Mouse (Mus musculus): ENCODE measurements around the gene Olfr509. TPM values are rescaled to one million over a fixed set of nuclear protein-coding genes. Genes with fewer than 3 reads are reported as not detected.
"Not testable (repeated sequence)": the region's sequence is repeated elsewhere in the genome, so short reads cannot be mapped to it uniquely, and the experiment has no call there.

Gene Olfr509
- 0.05 TPM in 1 of 2 replicates, not detected in the other for polyA plus RNA-seq (2014; fragmentation: Nextera tagmentation; extraction: Ambion mirVana)

DNA sequence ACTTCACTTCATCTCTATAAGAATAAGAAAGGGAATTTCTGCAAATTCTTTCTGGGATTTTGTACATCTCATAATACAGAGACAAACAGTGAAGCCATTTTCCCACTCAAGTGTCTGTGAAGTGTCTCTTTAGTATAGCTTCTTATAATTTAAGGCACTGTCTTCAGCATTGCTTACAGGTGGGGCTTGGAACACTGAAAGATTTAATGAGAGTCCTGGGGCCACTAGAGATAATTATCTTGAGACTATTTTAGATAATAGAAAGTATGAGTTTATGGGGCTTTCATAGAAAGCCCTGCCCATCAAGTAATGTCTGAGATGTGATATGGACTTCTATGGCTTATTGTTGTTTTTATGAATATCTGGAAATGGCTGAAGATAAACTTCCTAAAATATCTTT lies at the start of gene Olfr509:
TSS of gene Olfr509 (minus strand) at position 101 of the 400 bp plus-strand sequence.
- ATAC-seq (ENCODE audit: low FRiP score, low TSS enrichment) (no peak), DNase-seq (no peak)
- no peaks in the 10 kb centered on the region for H3K4me1 ChIP-seq (ENCODE audit: control insufficient read depth, insufficient read depth, low read length)
- no peak within 1 kb of the TSS for H3K9ac ChIP-seq (replicated peaks; ENCODE audit: low read length)
- H3K27ac ChIP-seq (replicated peaks; ENCODE audit: low read depth, low read length): no peak within 1 kb of the TSS
- H3K9me3 ChIP-seq (ENCODE audit: control insufficient read depth, low read length): no peaks in the 10 kb centered on the region
- H3K36me3 ChIP-seq (ENCODE audit: control insufficient read depth, insufficient read depth, low read length): no peaks in the 10 kb centered on the region
- no peak within 1 kb of the TSS for H3K4me3 ChIP-seq (replicated peaks; ENCODE audit: low read depth, low read length)
- H3K27me3 ChIP-seq (ENCODE audit: control insufficient read depth, insufficient read depth, low read length): no peaks in the 10 kb centered on the region
- no peak within 1 kb of the TSS for H3K4me2 ChIP-seq (ENCODE audit: low read length)

DNA sequence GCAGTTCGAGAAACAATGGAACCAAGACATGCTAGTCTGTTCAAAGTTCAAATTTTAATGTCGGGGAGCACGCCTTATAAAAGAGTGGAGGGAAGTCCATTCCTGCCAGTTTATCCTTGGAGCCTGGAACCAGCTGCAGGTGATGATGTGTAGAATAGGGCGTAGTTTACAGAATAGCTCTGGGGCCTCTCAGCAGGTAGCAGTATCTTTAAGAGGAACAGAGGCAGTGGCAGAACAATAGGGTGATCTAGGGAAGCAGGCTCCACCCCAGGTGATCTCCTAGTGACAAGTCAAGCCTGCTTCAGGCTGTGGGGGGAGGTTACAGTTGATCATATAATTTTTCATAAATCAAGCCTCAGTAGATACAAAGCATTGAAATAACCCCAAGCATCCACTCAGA lies 27.2 kb upstream of the Olfr509 start:
- no peak overlapping the region for H3K4me2 ChIP-seq (ENCODE audit: low read length)
- DNase-seq (no peak), ATAC-seq (ENCODE audit: low FRiP score, low TSS enrichment) (no peak)
- no peaks in the 10 kb centered on the region for H3K4me1 ChIP-seq (ENCODE audit: control insufficient read depth, insufficient read depth, low read length)
- 85% methylated on average over 4 of the region's 4 CpGs for WGBS
- H3K27ac ChIP-seq (replicated peaks; ENCODE audit: low read depth, low read length): no peak overlapping the region
- no peak overlapping the region for H3K4me3 ChIP-seq (replicated peaks; ENCODE audit: low read depth, low read length)
- no peak overlapping the region for H3K9ac ChIP-seq (replicated peaks; ENCODE audit: low read length)
- H3K9me3 ChIP-seq (ENCODE audit: control insufficient read depth, low read length): no peaks in the 10 kb centered on the region
- no peaks in the 10 kb centered on the region for H3K36me3 ChIP-seq (ENCODE audit: control insufficient read depth, insufficient read depth, low read length)
- H3K27me3 ChIP-seq (ENCODE audit: control insufficient read depth, insufficient read depth, low read length): no peaks in the 10 kb centered on the region

DNA sequence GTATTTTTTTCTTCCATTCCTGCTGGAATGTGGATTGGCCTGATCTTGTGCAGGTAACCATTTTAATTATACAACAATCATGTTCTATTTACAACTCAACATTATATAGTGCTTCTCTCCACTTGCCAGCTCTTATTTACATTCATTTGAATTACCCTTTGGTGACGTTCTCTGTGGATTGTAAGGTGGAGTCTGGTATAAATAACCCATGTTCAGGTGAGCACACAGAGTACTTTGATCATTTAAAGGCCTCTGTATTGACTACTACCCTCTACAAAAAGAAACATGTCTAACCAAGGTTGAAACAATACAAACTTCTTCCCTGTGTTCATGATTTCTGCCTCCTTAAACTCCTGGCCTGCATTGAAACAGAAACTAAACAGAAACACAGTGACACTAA lies 19.4 kb upstream of the Olfr509 start:
- Histone ChIP-seq H3K9me3 (ENCODE audit: control insufficient read depth, low read length) (no peaks in the 10 kb centered on the region), H3K4me2 (ENCODE audit: low read length) (no peak overlapping the region), H3K4me3 (replicated peaks; ENCODE audit: low read depth, low read length) (no peak overlapping the region), H3K27me3 (ENCODE audit: control insufficient read depth, insufficient read depth, low read length) (no peaks in the 10 kb centered on the region), H3K4me1 (ENCODE audit: control insufficient read depth, insufficient read depth, low read length) (no peaks in the 10 kb centered on the region), H3K27ac (replicated peaks; ENCODE audit: low read depth, low read length) (no peak overlapping the region), H3K36me3 (ENCODE audit: control insufficient read depth, insufficient read depth, low read length) (no peaks in the 10 kb centered on the region), H3K9ac (replicated peaks; ENCODE audit: low read length) (no peak overlapping the region)
- DNase-seq (no peak), ATAC-seq (ENCODE audit: low FRiP score, low TSS enrichment) (no peak)
- 80% methylated on average over 1 of the region's 1 CpGs for WGBS

DNA sequence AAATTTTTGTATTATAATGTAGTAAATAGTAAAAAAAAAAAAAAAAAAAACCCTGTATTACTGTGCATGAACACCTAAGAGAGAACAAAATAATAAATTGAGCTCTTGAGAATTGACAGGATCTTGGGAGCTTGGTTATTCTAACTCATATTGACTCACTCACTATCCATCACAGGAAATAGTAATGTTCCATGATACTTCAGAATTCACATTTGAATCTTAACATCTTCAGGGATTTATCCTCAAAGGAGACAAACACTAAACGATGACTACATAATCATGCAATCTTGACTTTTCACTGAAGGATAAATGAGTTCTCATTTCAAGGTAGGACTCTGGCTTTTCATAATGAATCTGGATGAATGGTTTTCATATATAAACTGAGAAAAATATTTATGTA lies 14.4 kb upstream of the Olfr509 start, which contains the start of gene Olfr510:
TSS of gene Olfr510 (plus strand) at position 301 of the 400 bp plus-strand sequence.
- Histone ChIP-seq H3K36me3 (ENCODE audit: control insufficient read depth, insufficient read depth, low read length) (no peaks in the 10 kb centered on the region), H3K9me3 (ENCODE audit: control insufficient read depth, low read length) (no peaks in the 10 kb centered on the region), H3K4me3 (replicated peaks; ENCODE audit: low read depth, low read length) (no peak within 1 kb of the TSS), H3K27ac (replicated peaks; ENCODE audit: low read depth, low read length) (no peak within 1 kb of the TSS), H3K4me1 (ENCODE audit: control insufficient read depth, insufficient read depth, low read length) (no peaks in the 10 kb centered on the region), H3K9ac (replicated peaks; ENCODE audit: low read length) (no peak within 1 kb of the TSS), H3K27me3 (ENCODE audit: control insufficient read depth, insufficient read depth, low read length) (no peaks in the 10 kb centered on the region), H3K4me2 (ENCODE audit: low read length) (no peak within 1 kb of the TSS)
- 96% methylated on average over 1 of the region's 1 CpGs for WGBS
- DNase-seq (no peak), ATAC-seq (ENCODE audit: low FRiP score, low TSS enrichment) (no peak)

DNA sequence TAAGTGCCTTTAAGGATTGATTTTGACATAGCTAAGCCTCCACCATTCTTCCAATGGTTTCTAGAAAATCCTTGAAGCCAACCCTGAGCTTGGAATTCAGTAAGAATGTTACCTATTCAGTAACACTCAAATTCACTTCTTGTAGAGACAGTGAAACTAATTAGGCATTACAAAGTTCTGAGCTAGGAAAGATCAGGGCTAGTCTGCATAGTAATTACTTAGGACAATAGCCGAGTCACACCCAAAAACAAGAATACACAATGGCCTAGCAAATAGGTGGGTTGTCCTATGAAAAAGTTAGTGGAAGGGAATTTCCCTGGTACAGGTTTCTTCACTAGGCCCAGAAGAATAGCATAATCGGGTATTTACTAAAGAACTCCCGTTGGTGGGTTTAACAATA lies 10.7 kb upstream of the Olfr509 start:
- H3K27me3 ChIP-seq (ENCODE audit: control insufficient read depth, insufficient read depth, low read length): no peaks in the 10 kb centered on the region
- DNase-seq: no peak
- H3K9ac ChIP-seq (replicated peaks; ENCODE audit: low read length): no peak overlapping the region
- WGBS: 92% methylated on average over 3 of the region's 3 CpGs
- no peaks in the 10 kb centered on the region for H3K9me3 ChIP-seq (ENCODE audit: control insufficient read depth, low read length)
- no peaks in the 10 kb centered on the region for H3K4me1 ChIP-seq (ENCODE audit: control insufficient read depth, insufficient read depth, low read length)
- no peak for ATAC-seq (ENCODE audit: low FRiP score, low TSS enrichment)
- no peaks in the 10 kb centered on the region for H3K36me3 ChIP-seq (ENCODE audit: control insufficient read depth, insufficient read depth, low read length)
- H3K27ac ChIP-seq (replicated peaks; ENCODE audit: low read depth, low read length): no peak overlapping the region
- no peak overlapping the region for H3K4me3 ChIP-seq (replicated peaks; ENCODE audit: low read depth, low read length)
- no peak overlapping the region for H3K4me2 ChIP-seq (ENCODE audit: low read length)

DNA sequence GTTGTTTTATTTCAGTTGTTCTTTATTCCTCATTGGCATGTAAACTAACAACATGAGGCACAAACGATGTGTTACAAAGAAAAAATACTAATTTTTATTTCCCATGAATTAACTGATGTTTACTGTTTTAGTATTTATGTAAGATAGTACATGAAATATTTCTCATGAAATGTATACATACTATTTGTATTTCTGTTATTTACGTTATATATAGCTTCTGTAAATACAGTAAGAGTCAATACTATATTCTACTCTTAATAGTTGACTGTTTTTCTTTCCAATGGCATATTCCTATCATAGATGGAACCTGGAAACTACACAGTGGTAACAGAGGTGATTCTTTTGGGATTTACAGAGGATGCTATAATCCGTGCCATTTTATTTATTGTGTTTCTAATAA lies 22.0 kb downstream of the Olfr509 start, which contains the start of gene Olfr508:
TSS of gene Olfr508 (plus strand) at position 301 of the 400 bp plus-strand sequence.
- Histone ChIP-seq H3K27ac (replicated peaks; ENCODE audit: low read depth, low read length) (no peak within 1 kb of the TSS), H3K9me3 (ENCODE audit: control insufficient read depth, low read length) (no peaks in the 10 kb centered on the region), H3K36me3 (ENCODE audit: control insufficient read depth, insufficient read depth, low read length) (no peaks in the 10 kb centered on the region), H3K27me3 (ENCODE audit: control insufficient read depth, insufficient read depth, low read length) (no peaks in the 10 kb centered on the region), H3K9ac (replicated peaks; ENCODE audit: low read length) (no peak within 1 kb of the TSS), H3K4me2 (ENCODE audit: low read length) (no peak within 1 kb of the TSS), H3K4me1 (ENCODE audit: control insufficient read depth, insufficient read depth, low read length) (no peaks in the 10 kb centered on the region), H3K4me3 (replicated peaks; ENCODE audit: low read depth, low read length) (no peak within 1 kb of the TSS)
- ATAC-seq (ENCODE audit: low FRiP score, low TSS enrichment) (no peak), DNase-seq (no peak)
- 90% methylated on average over 3 of the region's 3 CpGs for WGBS

DNA sequence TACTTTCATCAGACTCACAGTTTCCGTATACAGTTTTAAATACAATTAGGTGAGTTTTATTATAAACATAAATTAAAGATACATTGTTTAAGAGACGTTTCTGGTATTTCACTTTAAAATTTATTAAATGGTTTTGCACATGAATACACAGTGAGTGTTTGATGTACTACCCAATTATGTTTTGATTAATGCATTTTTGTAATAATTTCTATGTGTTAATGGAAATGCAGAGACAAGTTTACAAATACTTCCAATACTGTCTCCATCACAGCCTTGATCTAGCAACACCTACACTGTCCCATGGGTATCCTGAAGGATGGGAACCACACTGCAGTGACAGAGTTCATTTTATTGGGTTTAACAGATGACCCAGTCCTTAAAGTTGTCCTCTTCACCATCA lies 30.2 kb downstream of the Olfr509 start, which contains the start of gene Olfr507:
TSS of gene Olfr507 (plus strand) at position 301 of the 400 bp plus-strand sequence.
- H3K36me3 ChIP-seq (ENCODE audit: control insufficient read depth, insufficient read depth, low read length): no peaks in the 10 kb centered on the region
- H3K4me1 ChIP-seq (ENCODE audit: control insufficient read depth, insufficient read depth, low read length): no peaks in the 10 kb centered on the region
- H3K27ac ChIP-seq (replicated peaks; ENCODE audit: low read depth, low read length): no peak within 1 kb of the TSS
- 79% methylated on average over 2 of the region's 2 CpGs for WGBS
- no peaks in the 10 kb centered on the region for H3K27me3 ChIP-seq (ENCODE audit: control insufficient read depth, insufficient read depth, low read length)
- DNase-seq: no peak
- no peak within 1 kb of the TSS for H3K4me3 ChIP-seq (replicated peaks; ENCODE audit: low read depth, low read length)
- ATAC-seq (ENCODE audit: low FRiP score, low TSS enrichment): no peak
- H3K9me3 ChIP-seq (ENCODE audit: control insufficient read depth, low read length): no peaks in the 10 kb centered on the region
- H3K4me2 ChIP-seq (ENCODE audit: low read length): no peak within 1 kb of the TSS
- no peak within 1 kb of the TSS for H3K9ac ChIP-seq (replicated peaks; ENCODE audit: low read length)

DNA sequence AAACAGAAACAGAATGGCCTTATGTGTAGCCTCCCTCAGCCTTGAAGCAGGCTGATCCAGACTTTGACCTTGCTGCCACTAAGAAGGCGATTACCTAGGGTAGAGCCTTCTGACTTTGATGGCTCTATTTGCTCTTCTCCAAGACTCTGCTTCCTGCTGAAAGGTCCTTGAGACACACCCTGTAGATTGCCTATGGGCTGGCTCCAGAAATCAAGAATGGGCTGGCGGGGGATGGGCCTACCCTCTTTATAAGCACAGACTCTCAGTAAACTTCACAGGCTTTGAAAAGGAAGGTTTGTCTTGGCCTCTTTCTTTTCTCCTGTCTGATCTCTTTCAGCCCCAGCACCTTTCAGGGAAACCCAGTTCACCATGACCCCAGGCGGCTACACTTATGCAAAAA lies 34.9 kb downstream of the Olfr509 start:
- H3K36me3 ChIP-seq (ENCODE audit: control insufficient read depth, insufficient read depth, low read length); ATAC-seq (ENCODE audit: low FRiP score, low TSS enrichment); H3K9me3 ChIP-seq (ENCODE audit: control insufficient read depth, low read length); H3K4me3 ChIP-seq (replicated peaks; ENCODE audit: low read depth, low read length); H3K27me3 ChIP-seq (ENCODE audit: control insufficient read depth, insufficient read depth, low read length); H3K9ac ChIP-seq (replicated peaks; ENCODE audit: low read length); H3K4me1 ChIP-seq (ENCODE audit: control insufficient read depth, insufficient read depth, low read length); H3K4me2 ChIP-seq (ENCODE audit: low read length); DNase-seq; H3K27ac ChIP-seq (replicated peaks; ENCODE audit: low read depth, low read length): not testable (repeated sequence)
- WGBS: 52% methylated on average over 3 of the region's 3 CpGs

DNA sequence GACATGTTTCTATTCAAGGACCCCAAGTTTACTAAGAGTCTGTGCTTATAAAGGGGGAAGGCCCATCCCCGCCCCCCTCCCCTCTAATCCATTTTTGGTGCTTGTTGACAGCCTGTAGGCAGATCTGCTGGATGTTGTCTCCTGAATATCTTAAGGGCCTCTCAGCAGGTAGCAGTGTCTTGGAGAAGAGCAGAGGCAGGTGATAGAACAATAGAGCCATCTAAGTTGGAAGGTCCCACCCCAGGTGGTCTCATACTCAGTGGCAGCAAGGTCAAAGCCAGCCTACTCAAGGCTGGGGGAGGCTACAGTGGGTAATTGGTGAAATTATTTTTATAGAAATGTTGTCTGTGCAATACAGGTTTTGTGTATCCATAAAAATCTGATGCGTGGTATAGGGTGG lies 37.6 kb downstream of the Olfr509 start:
- Histone ChIP-seq H3K4me1 (ENCODE audit: control insufficient read depth, insufficient read depth, low read length) (no peaks in the 10 kb centered on the region), H3K4me2 (ENCODE audit: low read length) (no peak overlapping the region), H3K9me3 (ENCODE audit: control insufficient read depth, low read length) (no peaks in the 10 kb centered on the region), H3K9ac (replicated peaks; ENCODE audit: low read length) (no peak overlapping the region), H3K36me3 (ENCODE audit: control insufficient read depth, insufficient read depth, low read length) (no peaks in the 10 kb centered on the region), H3K27me3 (ENCODE audit: control insufficient read depth, insufficient read depth, low read length) (no peaks in the 10 kb centered on the region), H3K27ac (replicated peaks; ENCODE audit: low read depth, low read length) (no peak overlapping the region), H3K4me3 (replicated peaks; ENCODE audit: low read depth, low read length) (no peak overlapping the region)
- WGBS: 85% methylated on average over 2 of the region's 2 CpGs
- ATAC-seq (ENCODE audit: low FRiP score, low TSS enrichment) (no peak), DNase-seq (no peak)

Data from midbrain, embryonic 14.5 days (tissue).